Mouse (Mus musculus): ENCODE data around the gene Tmem94. TPM values are rescaled to one million over a fixed set of nuclear protein-coding genes. Genes with fewer than 3 reads are reported as not detected.

Gene Tmem94
- polyA plus RNA-seq, 1 experiment from 2014 or later = 16.9 TPM

DNA sequence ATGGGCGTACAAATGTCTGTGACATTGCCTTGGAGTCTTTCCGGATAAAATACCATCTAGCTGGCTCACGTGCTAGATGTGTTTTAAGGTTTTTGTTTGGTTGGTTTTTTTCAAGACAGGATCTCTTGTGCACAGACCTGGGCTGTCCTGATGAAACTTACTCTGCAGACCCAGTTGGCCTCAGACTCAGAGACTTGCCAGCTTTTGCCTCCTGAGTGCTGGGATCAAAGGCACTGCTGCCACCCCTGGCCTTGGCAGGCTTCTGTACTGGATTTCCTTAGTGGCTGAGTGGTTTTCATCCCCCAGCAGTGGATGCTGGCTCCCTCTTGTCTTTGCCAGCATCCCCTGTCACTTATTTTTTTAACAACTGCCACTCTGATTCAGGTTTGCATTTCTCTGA lies 3.7 kb downstream of the Tmem94 start:
- Histone ChIP-seq H3K27me3 (replicated peaks) (no peaks in the 10 kb centered on the region), H3K27ac (0 out of 2 replicates have a peak overlapping the region, but pooled peaks have one; percentile 4), H3K9me3 (replicated peaks) (no peaks in the 10 kb centered on the region; the same call in 1 of the 2 replicates), H3K4me2 (no peak overlapping the region), H3K4me3 (no peak overlapping the region), H3K36me3 (peaks cover 12% of the 10 kb centered on the region; the same call in 1 of the 2 replicates), H3K4me1 (peaks cover 67% of the 10 kb centered on the region), H3K9ac (no peak overlapping the region)
- no peak for ATAC-seq
- WGBS (ENCODE audit: insufficient replicate concordance) = 93% methylated on average over 3 of the region's 3 CpGs

DNA sequence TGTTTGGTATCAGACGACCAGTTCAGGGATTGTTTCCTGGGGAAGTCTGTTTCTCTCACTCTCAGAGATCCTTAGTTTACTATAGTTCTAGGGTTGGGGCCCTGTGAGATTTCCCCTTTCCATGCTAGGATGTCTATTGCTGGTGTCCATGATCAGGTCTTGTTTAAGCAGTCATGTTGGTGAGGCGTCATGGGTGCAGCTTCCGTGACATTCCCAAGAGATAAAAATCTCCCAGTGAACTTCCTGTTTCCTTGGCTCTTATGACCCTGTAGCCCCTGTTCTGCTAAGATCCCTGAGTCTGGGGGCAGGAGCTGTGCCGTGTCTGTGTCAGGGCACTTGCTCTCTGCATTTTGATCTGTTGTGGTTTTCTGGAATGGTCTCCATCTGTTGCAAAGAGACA lies 9.4 kb downstream of the Tmem94 start:
- Histone ChIP-seq H3K4me2 (no peak overlapping the region), H3K9ac (no peak overlapping the region; the same call in 1 of the 2 replicates), H3K27me3 (replicated peaks) (no peaks in the 10 kb centered on the region), H3K4me1 (peaks cover 75% of the 10 kb centered on the region), H3K4me3 (no peak overlapping the region), H3K9me3 (replicated peaks) (no peaks in the 10 kb centered on the region; the same call in 1 of the 2 replicates), H3K36me3 (peaks cover 22% of the 10 kb centered on the region; the same call in 1 of the 2 replicates), H3K27ac (no peak overlapping the region)
- no peak for ATAC-seq
- WGBS (ENCODE audit: insufficient replicate concordance) = 44% methylated on average over 4 of the region's 4 CpGs

DNA sequence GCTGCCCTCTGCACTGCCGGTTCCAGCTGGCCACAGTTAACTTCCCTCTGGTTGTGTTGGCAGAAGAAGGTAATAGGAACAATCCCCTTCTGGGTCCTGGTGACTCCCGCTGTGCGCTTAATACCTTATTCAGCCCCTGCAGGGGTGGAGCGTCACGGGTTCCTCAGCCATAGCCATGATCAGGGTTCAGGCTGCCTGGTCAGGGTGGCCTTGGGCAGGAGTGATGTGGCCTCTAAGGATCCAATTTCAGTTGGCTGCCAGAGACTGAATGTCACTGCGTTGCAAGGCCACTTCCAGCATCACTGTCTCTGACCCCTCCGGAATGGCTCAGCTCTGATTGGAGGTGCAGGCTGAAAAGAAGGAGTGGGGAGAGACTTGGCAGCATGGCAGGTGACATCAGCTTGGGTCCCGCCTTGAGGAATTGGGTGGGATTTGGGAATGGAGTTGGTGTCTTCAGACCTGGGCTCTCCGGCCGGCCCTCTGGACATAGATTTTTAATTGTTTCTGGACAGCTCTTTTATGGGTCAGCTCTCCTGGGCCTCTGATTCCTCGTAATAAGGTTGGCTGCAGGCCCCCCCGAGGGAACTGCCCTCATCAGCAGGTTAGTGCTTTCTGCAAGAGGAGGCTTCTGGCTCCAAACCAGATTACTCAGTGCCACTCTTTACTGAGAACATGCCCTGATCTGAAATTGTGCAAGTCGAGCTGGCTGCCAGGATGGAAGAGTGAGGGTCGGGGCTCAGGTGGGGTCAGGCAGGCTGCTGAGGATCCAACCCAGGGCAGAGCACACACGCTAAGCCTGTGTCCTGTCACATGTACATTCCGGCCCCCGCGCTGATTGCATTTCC lies 10.8 kb downstream of the Tmem94 start:
- no peaks in the 10 kb centered on the region; the same call in 1 of the 2 replicates for H3K9me3 ChIP-seq (replicated peaks)
- 73% methylated on average over 18 of the region's 18 CpGs for WGBS (ENCODE audit: insufficient replicate concordance)
- H3K36me3 ChIP-seq = peaks cover 22% of the 10 kb centered on the region; the same call in 1 of the 2 replicates
- peaks cover 75% of the 10 kb centered on the region for H3K4me1 ChIP-seq
- H3K9ac ChIP-seq = no peak overlapping the region
- no peak overlapping the region for H3K4me2 ChIP-seq
- H3K27me3 ChIP-seq (replicated peaks) = no peaks in the 10 kb centered on the region
- no peak overlapping the region for H3K4me3 ChIP-seq
- H3K27ac ChIP-seq = peak overlapping the region; percentile 98
- ATAC-seq = no peak

DNA sequence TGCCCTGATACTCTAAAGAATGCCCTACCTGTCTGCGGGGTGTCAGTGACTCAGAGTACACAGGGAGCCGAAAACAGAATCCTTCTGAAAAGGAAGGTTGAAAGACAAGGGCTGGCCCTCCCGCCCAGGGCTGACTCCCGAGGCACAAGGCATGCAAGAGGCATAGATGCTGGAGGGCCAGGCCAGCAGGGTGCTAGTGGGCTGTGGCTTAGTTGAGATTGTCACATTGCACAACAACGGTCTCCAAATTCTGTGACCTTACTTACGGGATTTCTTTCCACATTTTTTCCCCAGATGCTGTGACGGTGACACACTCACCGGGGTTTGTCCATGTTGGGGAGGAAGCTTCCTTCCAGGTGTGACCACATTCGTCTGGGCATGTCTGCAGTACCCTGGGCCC lies 11.7 kb downstream of the Tmem94 start:
- no peak overlapping the region for H3K4me2 ChIP-seq
- no peak for ATAC-seq
- peak overlapping the region; percentile 98 for H3K27ac ChIP-seq
- H3K9me3 ChIP-seq (replicated peaks) = no peaks in the 10 kb centered on the region; the same call in 1 of the 2 replicates
- 80% methylated on average over 9 of the region's 9 CpGs for WGBS (ENCODE audit: insufficient replicate concordance)
- peaks cover 29% of the 10 kb centered on the region; the same call in 1 of the 2 replicates for H3K36me3 ChIP-seq
- H3K27me3 ChIP-seq (replicated peaks) = no peaks in the 10 kb centered on the region
- no peak overlapping the region for H3K4me3 ChIP-seq
- peaks cover 75% of the 10 kb centered on the region for H3K4me1 ChIP-seq
- H3K9ac ChIP-seq = no peak overlapping the region

DNA sequence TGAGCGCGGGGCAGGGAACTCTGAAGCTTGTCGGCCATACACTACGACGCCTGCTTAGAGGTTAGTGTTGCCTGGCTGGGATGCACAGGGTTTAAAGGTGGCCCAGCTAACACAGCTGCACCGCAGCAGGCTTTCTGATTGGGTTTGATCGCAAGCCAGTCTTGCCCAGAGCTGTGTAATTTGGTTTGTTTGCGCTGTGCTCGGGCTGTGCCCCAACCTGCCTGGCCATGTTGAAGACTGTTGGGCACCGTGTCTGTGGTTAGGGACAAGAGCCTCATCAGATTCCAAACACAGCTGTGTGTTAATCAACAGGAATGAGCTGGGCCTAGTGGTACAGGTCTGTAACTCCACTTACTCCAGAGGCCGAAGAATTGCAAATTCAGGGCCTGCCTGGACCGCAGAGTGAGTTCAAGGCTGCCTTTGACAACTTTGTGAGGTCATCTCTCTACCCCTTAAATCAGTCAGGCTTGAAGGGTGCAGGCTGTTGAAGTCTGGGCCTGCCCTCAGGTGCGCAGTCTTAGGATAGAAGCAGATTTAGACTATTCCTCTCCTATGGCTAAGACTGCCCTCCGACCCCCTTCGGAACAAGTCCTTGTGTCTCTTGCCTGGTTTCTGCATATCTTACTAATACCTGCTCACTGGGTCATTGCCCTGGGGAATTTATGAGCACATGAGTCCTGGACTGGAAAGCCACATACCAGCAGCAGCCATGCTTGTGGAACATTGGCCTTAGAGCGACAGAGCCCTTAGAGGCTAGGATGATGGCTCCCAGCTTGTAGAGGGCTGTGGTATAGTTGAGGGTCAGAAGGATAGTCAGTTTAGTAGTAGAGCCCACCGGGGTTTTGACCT lies 12.5 kb downstream of the Tmem94 start:
- H3K4me1 ChIP-seq = peaks cover 77% of the 10 kb centered on the region
- peak overlapping the region; percentile 98 for H3K27ac ChIP-seq
- no peak for ATAC-seq

DNA sequence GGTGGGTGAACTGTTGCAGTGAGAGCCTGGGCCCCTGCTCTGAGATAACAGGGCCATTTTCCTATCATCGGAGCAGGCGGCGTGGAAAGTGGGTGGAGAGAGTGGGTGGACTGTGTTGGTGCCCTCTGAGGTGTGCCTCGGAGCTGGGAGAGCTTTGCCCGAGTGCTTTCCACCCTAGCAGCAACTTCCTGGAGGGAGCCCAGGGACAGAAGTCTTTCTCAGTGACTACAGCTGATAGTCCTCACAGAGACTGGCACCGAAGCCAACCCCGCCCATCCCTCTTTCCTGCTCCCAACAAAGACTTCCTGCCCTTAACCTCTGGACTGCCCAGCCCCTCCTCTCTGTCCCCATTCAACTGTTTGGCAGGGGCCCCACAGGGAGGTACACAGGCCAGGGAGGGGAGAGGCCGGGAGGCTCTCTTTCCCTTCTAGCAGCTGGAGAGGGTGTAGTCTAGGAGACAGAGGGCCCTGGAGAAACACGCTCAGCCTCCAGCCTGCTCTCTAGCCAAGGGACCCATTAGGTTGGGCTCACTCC lies 13.9 kb downstream of the Tmem94 start:
- peak overlapping the region; percentile 44 for H3K4me3 ChIP-seq
- no peaks in the 10 kb centered on the region for H3K27me3 ChIP-seq (replicated peaks)
- H3K36me3 ChIP-seq = peaks cover 16% of the 10 kb centered on the region; the same call in 1 of the 2 replicates
- peak overlapping the region; percentile 78 for H3K4me2 ChIP-seq
- H3K4me1 ChIP-seq = peaks cover 79% of the 10 kb centered on the region
- 3% methylated on average over 9 of the region's 9 CpGs for WGBS (ENCODE audit: insufficient replicate concordance)
- ATAC-seq = peak; percentile 95
- no peaks in the 10 kb centered on the region for H3K9me3 ChIP-seq (replicated peaks)
- peak overlapping the region; percentile 98 for H3K27ac ChIP-seq
- H3K9ac ChIP-seq = peak overlapping the region; percentile 69

More for the DNA sequence above, 12.5 kb downstream of the Tmem94 start:
- H3K27me3 ChIP-seq (replicated peaks) = no peaks in the 10 kb centered on the region
- 87% methylated on average over 17 of the region's 17 CpGs for WGBS (ENCODE audit: insufficient replicate concordance)
- no peak overlapping the region for H3K4me3 ChIP-seq
- H3K9ac ChIP-seq = no peak overlapping the region; the same call in 1 of the 2 replicates
- H3K36me3 ChIP-seq = peaks cover 26% of the 10 kb centered on the region; the same call in 1 of the 2 replicates
- no peaks in the 10 kb centered on the region; the same call in 1 of the 2 replicates for H3K9me3 ChIP-seq (replicated peaks)
- no peak overlapping the region for H3K4me2 ChIP-seq

DNA sequence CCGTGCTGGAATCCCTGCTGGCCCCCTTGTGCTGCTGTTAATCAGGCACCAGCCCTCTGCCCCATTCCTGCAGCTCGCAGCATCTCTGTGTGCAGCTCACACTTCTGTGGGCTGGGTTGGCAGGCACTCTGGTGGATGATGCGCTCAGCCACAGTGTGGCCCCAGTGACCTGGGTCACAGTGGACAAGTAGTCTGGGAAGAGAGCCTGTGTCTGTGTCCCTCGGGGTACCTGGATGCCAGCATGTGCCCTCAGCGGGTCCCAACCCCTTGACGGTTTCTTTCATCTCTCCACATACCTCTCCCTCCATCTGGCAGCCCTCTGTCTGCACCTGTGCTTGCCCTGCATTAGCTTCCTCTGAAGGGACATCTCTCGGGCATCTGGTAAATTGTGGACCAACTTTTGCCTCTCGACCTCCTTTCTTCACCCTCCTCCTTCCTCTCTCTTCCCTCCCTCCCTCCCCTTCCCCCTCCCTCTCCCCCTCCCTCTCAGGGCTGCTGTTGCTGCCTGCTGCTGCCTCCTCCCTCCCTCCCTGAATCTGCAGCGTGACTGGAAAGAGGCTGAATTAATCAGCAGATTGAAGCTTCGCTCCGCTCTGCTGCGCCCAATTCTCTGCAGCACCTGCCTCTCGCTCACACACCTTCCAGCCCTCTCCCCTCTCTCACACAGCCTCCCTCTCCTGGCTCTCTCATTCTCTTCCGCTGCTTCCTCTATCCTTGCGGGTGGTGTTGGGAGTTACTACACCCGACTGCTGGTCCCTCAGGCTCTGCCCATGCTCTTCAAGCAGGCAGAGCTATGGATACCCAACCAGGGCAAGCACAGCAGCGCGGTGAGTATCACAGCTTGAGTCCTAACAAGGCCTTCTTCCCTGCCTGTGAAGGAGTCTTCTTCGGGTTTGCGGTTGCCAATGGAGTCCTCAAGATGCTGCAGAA lies 15.2 kb downstream of the Tmem94 start:
- 39% methylated on average over 20 of the region's 20 CpGs for WGBS (ENCODE audit: insufficient replicate concordance)
- peaks cover 17% of the 10 kb centered on the region; the same call in 1 of the 2 replicates for H3K36me3 ChIP-seq
- H3K4me3 ChIP-seq = 0 out of 2 replicates have a peak overlapping the region, but pooled peaks have one; percentile 44
- H3K27me3 ChIP-seq (replicated peaks) = no peaks in the 10 kb centered on the region
- no peaks in the 10 kb centered on the region for H3K9me3 ChIP-seq (replicated peaks)
- no peak for ATAC-seq
- H3K4me1 ChIP-seq = peaks cover 80% of the 10 kb centered on the region
- peak overlapping the region; percentile 69 for H3K9ac ChIP-seq
- H3K27ac ChIP-seq = peak overlapping the region; percentile 98
- H3K4me2 ChIP-seq = peak overlapping the region; percentile 78

DNA sequence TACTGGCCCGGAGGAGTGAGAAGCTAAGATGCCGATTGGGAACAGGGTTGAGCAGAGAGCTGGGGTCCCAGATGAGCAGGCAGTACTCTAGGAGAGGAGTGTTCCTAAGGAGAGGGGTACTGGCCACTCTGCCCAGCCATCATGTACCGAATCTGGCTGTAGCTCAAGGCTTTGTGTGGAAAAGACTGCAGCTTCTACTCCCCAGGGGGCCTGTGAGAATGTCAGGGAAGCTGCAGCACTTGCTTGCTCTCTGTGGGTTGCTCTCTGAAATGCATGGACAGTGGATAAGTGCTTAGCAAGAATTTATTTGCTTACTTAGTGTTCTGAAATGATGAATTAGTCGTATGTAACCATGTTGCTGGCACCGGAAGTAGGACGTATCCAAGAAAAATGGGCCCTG lies 21.2 kb downstream of the Tmem94 start:
- Histone ChIP-seq H3K9me3 (replicated peaks) (no peaks in the 10 kb centered on the region), H3K4me2 (no peak overlapping the region), H3K27ac (no peak overlapping the region), H3K36me3 (peaks cover 62% of the 10 kb centered on the region), H3K9ac (no peak overlapping the region), H3K4me3 (no peak overlapping the region), H3K27me3 (replicated peaks) (no peaks in the 10 kb centered on the region), H3K4me1 (peaks cover 23% of the 10 kb centered on the region)
- no peak for ATAC-seq
- 81% methylated on average over 6 of the region's 6 CpGs for WGBS (ENCODE audit: insufficient replicate concordance)

DNA sequence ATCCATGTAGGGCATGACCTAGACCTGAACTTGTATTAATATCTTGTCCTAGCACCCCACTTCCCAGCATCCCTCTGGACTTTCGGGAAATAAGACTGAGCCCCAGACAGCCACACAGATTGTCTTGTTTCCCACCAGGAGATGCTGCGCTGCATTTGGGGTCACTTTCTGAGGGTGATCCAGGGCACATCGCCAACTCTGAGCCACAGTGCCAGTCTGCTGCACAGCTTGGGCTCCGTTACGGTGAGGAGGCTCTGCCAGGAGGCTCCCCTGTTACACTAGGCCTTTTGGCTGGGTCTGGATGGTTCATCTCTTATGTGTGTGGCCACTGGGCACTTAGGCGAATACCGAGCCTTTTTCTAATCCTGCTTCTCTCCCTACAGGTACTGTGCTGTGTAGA lies 24.6 kb downstream of the Tmem94 start:
- H3K9me3 ChIP-seq (replicated peaks) = no peaks in the 10 kb centered on the region
- no peak overlapping the region for H3K4me2 ChIP-seq
- WGBS (ENCODE audit: insufficient replicate concordance) = 91% methylated on average over 7 of the region's 7 CpGs
- no peak overlapping the region for H3K4me3 ChIP-seq
- ATAC-seq = no peak
- peaks cover 91% of the 10 kb centered on the region for H3K36me3 ChIP-seq
- H3K27me3 ChIP-seq (replicated peaks) = no peaks in the 10 kb centered on the region
- peaks cover 8% of the 10 kb centered on the region for H3K4me1 ChIP-seq
- H3K27ac ChIP-seq = no peak overlapping the region; the same call in 1 of the 2 replicates
- no peak overlapping the region for H3K9ac ChIP-seq

DNA sequence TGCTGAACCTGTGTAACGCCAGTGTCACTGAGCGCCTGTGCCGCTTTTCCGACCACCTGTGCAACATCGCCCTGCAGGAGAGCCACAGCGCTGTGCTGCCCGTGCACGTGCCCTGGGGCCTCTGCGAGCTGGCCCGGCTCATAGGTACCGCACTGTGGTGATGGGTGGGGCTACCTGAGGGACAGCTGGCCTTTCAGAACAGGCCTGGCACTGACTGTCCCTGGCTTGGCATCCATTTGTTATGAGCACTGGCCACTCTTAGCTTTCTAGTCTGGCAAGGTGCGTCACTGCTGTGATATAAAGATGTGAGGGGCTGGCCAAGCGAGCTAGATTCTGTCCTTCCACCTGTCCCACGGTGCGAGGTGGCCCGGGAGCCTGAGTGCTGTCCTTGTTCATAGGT lies 26.7 kb downstream of the Tmem94 start:
- H3K27ac ChIP-seq = no peak overlapping the region
- H3K4me1 ChIP-seq = peaks cover 7% of the 10 kb centered on the region; the same call in 1 of the 2 replicates
- H3K9ac ChIP-seq = no peak overlapping the region
- no peak overlapping the region for H3K4me3 ChIP-seq
- no peaks in the 10 kb centered on the region for H3K27me3 ChIP-seq (replicated peaks)
- 90% methylated on average over 16 of the region's 16 CpGs for WGBS (ENCODE audit: insufficient replicate concordance)
- ATAC-seq = no peak
- peaks cover 97% of the 10 kb centered on the region for H3K36me3 ChIP-seq
- H3K4me2 ChIP-seq = no peak overlapping the region
- H3K9me3 ChIP-seq (replicated peaks) = no peaks in the 10 kb centered on the region

DNA sequence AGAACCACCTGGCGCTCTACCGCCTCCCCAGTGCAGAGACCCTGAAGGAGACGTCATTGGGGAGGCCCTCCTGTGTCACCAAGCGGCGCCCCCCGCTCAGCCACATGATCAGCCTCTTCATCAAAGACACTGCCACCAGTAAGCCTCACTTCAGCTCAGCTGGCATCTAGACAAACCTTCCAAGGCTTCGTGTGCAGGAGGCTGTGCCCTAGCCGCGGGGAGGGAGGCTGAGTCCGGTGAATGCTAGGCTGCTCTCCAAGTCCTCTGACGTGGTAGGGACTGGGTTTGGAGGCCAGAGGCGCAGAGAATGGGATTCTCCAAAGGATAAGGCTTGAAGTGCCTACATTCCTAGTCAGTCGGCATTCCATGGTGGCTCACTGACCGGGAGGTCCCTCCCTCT lies 27.1 kb downstream of the Tmem94 start:
- H3K36me3 ChIP-seq = peaks cover 97% of the 10 kb centered on the region
- H3K4me2 ChIP-seq = no peak overlapping the region
- no peak for ATAC-seq
- no peak overlapping the region for H3K27ac ChIP-seq
- WGBS (ENCODE audit: insufficient replicate concordance) = 87% methylated on average over 14 of the region's 14 CpGs
- H3K27me3 ChIP-seq (replicated peaks) = no peaks in the 10 kb centered on the region
- H3K4me1 ChIP-seq = peaks cover 11% of the 10 kb centered on the region; the same call in 1 of the 2 replicates
- no peak overlapping the region for H3K4me3 ChIP-seq
- H3K9ac ChIP-seq = no peak overlapping the region
- no peaks in the 10 kb centered on the region for H3K9me3 ChIP-seq (replicated peaks)
